Mouse (Mus musculus): ENCODE results near the gene Sesn2.

The Sesn2 gene

DNA sequence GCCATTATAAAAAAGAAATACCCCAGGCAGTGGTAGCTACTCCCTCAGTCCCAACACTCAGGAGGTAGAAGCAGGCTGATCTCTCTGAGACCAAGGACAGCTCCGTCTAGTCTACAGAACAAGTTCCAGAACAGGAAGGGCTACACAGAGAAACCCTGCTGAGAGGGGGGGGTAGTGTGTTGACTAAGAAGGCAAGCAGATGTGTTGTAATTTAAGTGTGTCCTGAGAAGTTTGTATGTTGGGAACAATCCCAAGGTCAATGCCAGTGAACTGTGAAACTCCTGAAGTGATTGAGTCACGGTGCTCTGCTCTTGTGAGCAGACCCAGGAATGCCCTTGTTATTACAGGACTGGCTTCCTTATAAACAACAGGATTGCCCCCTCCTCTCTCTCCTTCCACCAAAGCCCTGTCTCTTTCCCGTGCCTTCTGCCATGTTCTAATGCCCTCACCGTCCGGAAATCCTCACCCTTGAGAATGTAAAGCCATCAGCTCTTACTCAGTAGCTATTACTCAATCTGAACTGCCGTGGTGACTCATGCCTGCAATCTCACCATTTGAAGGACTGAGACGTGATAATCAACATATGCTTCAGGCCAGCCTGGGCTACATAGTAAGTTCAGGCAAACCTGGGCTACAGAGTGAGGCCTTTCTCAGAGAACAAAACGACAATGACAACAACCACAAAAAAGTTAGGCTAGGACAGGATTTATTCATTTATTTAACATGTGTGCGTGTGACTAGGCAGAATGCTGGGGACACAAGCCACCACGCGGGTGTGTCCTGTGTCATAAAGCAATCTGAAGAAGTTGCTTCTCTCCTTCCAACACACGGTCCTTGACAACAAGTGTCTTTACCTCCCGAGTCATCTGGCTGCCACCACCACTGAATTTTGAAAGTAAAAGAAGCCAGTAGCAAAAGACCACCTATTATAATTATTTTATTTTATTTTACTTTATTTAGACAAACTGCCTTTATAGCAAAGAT lies 34.1 kb downstream of the Sesn2 start:
- DNase-seq, result no peak

DNA sequence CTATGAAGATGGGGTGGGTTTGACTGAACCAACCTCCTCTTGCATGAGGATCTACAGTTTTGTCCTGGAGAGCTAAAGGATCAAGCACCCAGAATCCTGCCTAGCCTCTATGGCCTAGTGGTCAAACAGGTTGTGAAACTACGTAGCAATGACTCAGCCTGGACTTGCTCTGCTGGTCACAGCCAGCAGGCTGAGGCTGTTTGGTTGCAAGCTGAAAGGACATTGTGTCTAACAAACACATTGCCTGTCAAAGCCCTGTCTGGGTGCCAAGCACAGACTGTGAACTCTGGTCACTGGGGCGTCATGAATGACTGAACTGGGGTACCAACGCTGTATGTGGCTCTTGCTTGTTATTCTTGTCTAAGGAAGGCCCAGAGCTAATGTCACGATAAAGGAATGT lies 35.7 kb downstream of the Sesn2 start:
- no peak for DNase-seq

DNA sequence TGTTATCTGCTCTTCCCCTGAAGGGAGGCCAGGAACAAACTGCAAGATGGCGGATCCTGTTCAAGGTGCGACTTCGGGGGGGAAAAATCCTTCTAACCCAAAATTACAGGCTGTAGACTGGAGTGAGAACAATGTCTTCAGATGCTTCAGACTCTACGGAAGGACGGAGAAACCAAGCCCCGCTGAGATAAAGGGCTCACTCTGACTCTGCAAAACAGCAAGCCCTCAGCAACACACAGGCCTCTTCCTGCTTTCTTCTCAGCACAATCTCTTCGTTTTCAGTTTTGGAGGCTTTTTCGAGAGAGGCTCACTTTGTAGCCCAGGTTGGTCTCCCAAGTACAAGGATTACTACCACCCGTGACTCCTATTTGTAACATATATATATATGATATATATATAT lies 36.9 kb downstream of the Sesn2 start:
- no peak for DNase-seq

DNA sequence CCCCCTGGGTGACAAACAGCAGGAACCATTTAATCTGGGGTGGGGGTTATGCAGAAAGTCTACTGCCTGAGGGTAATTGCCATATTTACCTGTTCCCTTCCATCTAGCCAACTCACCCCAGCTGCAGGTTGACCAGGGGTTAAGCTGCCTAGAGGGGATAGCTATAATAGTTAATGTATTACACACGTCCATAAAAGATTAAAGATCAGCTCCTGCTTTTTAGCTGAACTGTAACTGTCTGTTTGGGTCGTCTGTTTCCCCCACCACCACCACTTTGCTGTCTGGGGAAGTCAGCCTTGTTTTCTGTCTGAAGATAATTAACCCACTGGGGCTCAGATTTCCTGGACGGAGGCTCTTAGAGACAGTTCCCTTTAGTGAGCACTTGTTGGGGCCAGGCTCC lies 40.4 kb downstream of the Sesn2 start:
- DNase-seq, result no peak

DNA sequence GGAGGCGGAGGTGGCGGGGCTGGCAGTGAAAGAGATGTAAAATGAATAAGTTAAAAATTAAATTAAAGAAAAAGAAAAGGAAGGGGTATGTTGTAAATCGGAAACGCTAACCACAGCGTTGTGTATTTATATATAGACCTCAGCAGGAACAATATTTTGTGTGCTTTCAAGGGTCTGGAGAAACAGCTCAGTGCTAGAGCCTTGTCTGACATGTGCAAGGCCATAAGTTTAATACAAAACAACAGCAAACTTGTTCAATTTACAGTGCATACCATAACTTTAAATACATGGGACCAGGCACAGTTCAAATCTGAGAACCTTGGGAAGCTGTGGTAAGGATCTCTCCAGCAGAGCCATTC lies 46.1 kb downstream of the Sesn2 start:
- no peak for DNase-seq

DNA sequence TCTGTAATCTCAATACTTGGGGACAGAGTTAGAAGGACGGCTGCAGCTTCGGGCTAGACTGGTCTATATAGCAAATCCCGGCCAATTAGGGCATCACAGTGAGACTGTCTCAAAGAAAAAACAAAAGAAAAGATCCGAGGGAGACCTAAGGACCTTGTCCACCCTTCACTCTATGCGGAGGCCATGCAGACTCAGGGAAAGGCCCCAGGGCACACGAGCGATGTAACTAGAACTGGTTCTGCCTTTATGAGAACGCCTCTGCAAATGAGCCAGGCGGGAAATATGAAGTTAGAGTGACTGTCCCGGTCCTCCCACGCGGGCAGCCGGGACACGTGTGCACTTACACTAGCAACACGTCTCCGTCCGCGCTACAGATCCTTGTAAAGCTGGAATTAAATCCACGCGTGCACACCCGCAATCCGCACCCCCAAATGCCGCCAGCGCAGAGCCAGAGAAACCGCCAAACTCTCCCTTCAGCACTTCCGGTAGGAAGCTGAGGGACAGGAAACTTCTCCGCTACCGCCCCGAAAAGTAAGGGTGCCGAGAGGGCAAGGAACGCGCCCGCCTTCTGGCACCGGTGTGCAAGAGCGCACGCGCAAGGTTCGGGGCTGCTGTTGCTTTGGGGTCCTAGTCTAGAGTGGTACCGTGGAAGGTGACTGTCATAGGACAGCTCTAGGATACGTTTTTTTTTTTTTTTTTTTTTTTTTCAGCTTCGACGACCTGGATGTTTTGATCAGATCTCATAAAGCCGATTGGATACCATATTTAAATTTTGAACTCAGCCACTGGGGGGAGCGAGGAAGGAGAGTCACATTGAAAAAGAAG lies 46.7 kb downstream of the Sesn2 start, which contains the start of gene Med18:
Gene Med18 (minus strand): TSS at position 492 of the 825 bp plus-strand sequence.
- DNase-seq, result peak; percentile 90

DNA sequence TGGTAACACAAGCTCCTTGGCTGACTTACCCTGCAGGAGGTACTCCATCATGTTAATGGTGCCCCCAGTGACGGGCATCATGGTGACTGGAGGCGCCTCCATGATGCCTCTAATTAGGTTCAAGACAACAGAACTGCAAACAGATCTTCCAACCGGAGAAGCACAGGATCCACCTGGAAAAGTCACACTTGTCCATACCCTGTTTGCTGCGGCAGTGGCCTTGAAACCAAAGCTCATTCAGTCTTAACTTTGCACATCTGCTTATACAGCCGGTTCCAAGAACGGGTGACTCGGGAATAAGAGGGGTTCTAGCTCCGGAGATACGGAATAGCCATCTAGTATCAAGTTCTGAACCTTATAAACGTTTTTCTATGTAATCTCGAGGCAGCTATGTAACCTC lies 47.5 kb downstream of the Sesn2 start:
- no peak for DNase-seq

DNA sequence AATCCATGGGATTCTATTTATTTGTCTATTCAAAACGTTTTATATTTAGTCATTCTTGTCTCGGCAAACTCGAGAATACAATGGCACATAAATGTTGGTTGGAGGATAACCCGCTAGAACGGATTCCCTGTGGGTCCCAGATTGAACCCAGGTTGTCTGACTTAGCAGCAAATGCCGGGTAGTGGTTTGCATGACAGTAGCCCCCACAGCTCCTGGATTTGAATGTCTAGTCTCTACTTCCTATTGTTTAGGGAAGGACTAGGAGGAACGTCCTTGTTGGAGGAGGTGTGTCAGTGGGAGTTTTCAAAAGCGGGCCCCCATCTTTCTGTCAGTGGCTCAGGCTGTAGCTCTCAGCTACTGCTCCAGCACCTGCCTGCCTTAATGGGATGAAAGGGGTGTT lies 50.1 kb downstream of the Sesn2 start:
- DNase-seq, result no peak

DNA sequence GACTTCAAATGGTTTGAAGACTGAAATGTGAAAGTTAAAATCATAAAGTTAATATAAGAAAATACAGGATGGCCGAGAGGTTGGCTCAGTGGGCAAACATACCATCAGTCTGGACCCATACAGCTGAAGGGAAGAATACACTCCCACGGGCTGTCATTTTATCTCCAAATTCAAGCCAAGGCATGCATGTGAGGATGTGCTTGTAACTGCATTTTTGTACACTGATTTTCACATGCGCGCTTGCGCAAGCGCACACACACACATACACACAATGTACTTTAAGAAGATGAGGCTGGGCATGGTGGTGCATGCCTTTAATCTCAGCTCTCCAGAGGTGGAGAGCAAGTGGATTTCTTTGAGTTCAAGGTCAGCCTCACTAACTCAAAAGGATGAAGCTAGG lies 54.7 kb downstream of the Sesn2 start:
- DNase-seq, result no peak

DNA sequence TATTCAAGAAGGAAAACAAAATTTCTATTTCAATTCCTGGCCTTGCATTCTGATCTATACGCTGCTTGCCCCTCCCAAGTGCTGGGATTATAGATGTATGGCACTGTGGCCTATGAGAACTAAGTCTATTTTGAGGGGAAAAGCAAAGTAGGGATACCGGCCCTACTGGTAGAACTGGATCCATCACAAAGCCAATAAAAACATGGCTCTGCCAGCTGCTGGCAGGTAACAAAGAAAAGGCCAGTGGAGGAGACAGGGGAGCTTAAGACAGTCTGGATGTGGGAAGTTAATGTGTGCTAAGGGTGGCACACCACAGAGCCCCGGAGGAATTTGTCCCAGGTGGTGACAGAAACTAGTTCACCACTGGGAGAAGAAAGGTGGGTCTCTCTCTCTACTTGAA lies 55.2 kb downstream of the Sesn2 start:
- no peak for DNase-seq

DNA sequence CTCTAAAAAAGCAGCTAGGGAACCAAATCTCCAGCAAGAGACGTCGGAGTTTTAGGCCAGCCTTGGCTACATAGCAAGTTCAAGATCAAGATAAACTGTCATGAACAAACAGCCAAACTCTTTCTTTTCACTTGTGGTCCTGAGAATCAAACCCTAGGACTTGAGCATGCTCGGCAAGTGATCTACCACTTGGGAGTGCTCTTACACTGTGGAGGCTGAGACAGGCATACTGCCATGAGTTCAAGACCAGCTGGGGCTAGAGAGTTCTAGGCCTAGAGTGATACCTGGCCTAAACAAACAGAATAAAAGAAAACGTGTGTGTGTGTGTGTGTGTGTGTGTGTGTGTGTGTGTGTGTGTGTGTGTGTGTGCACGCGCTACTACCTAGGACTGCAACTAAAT lies 56.1 kb downstream of the Sesn2 start:
- no peak for DNase-seq

DNA sequence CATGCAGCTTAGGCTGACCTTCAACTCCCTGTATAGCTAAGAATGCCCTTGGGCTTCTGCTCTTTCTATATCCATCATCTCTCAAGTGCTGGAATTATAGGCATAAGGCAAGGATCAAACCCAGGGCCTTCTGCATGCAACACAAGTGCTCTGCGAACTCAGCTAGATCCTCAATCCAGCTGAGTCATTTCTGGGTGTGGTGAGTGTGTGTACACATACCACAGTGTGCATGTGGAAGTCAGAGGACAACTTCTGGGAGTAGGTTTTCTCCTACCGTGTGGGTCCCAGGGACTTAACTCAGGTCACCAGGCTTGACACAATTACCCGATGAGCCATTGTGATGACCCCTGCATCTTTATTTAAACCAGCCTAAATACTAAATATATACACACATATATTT lies 60.5 kb downstream of the Sesn2 start:
- no peak for DNase-seq

DNA sequence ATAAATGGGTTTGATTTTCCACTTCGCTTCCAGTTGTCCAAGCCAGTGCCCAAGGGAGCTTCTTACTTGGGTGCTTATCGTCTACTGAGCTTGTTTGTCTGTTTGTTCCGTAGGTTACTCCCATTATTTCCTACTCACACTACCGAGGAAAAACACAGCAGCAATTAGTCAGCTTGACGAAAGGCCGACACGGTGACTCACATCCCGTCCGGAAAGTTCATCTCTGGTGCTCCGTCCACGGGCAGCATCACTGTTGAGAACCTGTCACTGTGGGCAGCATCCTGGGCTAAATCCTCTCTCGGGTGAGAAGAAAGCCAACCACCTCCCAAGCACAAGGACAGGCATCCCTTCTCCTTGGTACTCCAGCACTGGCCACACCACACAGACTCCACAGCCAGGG lies 64.2 kb downstream of the Sesn2 start:
- DNase-seq, result no peak

DNA sequence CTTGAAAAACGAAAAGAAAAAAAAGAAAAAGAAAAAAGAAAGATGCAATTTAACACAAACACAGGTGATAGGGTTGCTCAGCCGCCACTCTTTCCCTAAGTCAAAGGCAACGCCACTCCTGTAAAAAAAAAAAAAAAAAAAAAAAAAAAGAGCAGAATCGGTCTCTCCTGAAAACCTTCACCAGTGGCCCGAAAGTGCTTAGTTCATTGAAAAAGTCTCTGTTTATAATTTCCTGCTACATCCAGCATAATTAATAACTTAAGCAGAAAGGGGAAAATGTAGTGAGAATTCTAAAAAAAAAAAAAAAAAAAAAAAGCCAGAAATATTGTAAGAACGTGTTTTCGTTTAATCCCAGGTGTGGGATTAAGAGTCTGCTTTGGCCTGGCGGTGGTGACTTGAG lies 65.8 kb downstream of the Sesn2 start:
- DNase-seq, result no peak

All from right cerebral cortex, postnatal 4 days (tissue).